Mouse (Mus musculus) olfactory bulb, adult 2 months (tissue): ENCODE data around the gene Cyp4f39.

ENCODE experiments used
- CTCF ChIP-seq: fragments of 200-500 bp; IDR thresholded peaks from 2 replicates; pipeline ENCODE4 v1.5.1; 2012; ENCODE audit warnings: low read depth, mild to moderate bottlenecking, low read length, moderate library complexity; ENCODE audit not compliant: insufficient read depth
- POLR2A ChIP-seq: fragments of 200-500 bp; IDR thresholded peaks from 2 replicates; pipeline ENCODE4 v1.6.1; 2012; ENCODE audit warnings: mild to moderate bottlenecking, low read depth, low read length, moderate library complexity; ENCODE audit not compliant: insufficient read depth

GRCm38 (mm10) chr17:32492349-32492980, 39.9 kb downstream of the Cyp4f39 start:
- TF ChIP-seq CTCF (no peak), POLR2A (no peak)
